Mouse (Mus musculus): ENCODE data around the gene Rpl13a.

GRCm38 (mm10) chr7:45104941-45105340 lies 23.6 kb downstream of the Rpl13a start:
- TF ChIP-seq CTCF (IDR thresholded peaks at IDR 0.05; ENCODE audit: low read depth) (no peak), EP300 (IDR thresholded peaks at IDR 0.05; ENCODE audit: low read depth) (no peak)

Data from liver, embryonic 14.5 days (tissue).